Mouse (Mus musculus) liver, embryonic 16.5 days (tissue): Measurements from ENCODE around the gene Tor2a. TPM values are rescaled to one million over a fixed set of nuclear protein-coding genes. Genes with fewer than 3 reads are reported as not detected.

Source experiments
- ATAC-seq: fragments of 200-750 bp; cut with Nextera tagmentation; 2 replicates; pipeline ENCODE4 v1.8.0; 2017; ENCODE audit warnings: low read depth, mild to moderate bottlenecking, moderate number of reproducible peaks, moderate library complexity
- H3K27ac ChIP-seq: fragments of 300-500 bp; sonication (generic); 2 replicates; pipeline ENCODE4 v1.5.1; 2014; ENCODE audit warnings: mild to moderate bottlenecking, low read length
- H3K27me3 ChIP-seq: fragments of 300-500 bp; sonication (generic); 2 replicates; pipeline ENCODE4 v1.6.1; 2014; ENCODE audit warnings: low read depth, low read length, mixed read lengths; ENCODE audit not compliant: control insufficient read depth, insufficient read depth
- H3K36me3 ChIP-seq: fragments of 300-500 bp; sonication (generic); 2 replicates; pipeline ENCODE4 v1.6.1; 2014; ENCODE audit warnings: mild to moderate bottlenecking; ENCODE audit not compliant: control insufficient read depth, insufficient read depth
- H3K4me1 ChIP-seq: fragments of 300-500 bp; sonication (generic); 2 replicates; pipeline ENCODE4 v1.6.1; 2014; ENCODE audit warnings: low read depth, low read length, mixed read lengths; ENCODE audit not compliant: control insufficient read depth
- H3K4me2 ChIP-seq: fragments of 300-500 bp; sonication (generic); 2 replicates; pipeline ENCODE4 v1.6.1; 2014; ENCODE audit warnings: low read depth, low read length, mixed read lengths
- H3K4me3 ChIP-seq: fragments of 300-500 bp; sonication (generic); 2 replicates; pipeline ENCODE4 v1.5.1; 2014; ENCODE audit warnings: low read depth, mild to moderate bottlenecking, low read length
- H3K9ac ChIP-seq: fragments of 300-500 bp; sonication (generic); 2 replicates; pipeline ENCODE4 v1.6.1; 2014; ENCODE audit warnings: low read depth, low read length
- H3K9me3 ChIP-seq: fragments of 300-500 bp; sonication (generic); replicated peaks from 2 replicates; pipeline ENCODE4 v1.6.1; 2016; ENCODE audit warnings: low read length; ENCODE audit not compliant: control insufficient read depth
- whole genome bisulfite sequencing: fragments of 180-500 bp; shearing (Covaris S2); extraction: QIAGEN DNeasy Blood & Tissue Kit; methylation state at CpG from one replicate; pipeline ENCODE4 v1.1.7; 2014; ENCODE audit not compliant: insufficient replicate concordance; 5-methylcytosine and 5-hydroxymethylcytosine counted together
- polyA plus RNA-seq: library from polyadenylated mRNA; unstranded; fragments of >200 nt; fragmentation: Nextera tagmentation; extraction: Ambion mirVana; gene quantifications from 2 replicates; pipeline ENCODE4 v1.2.1, GENCODE M21; 2015

Gene Tor2a
- polyA plus RNA-seq, 1 experiment from 2014 or later: 26.1 TPM

DNA sequence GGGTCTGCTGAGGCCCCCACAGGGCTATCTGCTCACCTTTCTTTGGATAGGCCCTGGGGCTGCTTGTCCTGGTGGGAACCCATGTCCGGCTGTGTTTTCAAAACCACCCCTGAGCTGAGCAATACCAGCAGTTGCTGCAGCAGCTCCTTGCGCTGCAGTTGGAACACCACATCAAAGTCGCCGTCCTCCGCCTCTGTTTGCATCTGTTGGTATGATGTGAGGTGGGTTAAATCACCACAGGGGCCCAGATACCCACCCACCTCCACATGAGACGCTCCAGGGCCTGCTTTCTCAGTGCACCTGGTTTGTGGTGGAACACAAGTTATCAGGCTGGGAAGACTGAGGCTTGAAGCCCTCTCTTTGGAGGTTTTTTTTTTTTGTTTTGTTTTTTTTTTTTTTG lies 21.0 kb downstream of the Tor2a start:
- Histone ChIP-seq H3K36me3 (no peaks in the 10 kb centered on the region), H3K9ac (no peak overlapping the region), H3K27me3 (no peaks in the 10 kb centered on the region), H3K9me3 (no peaks in the 10 kb centered on the region), H3K4me2 (no peak overlapping the region), H3K4me1 (peaks cover 11% of the 10 kb centered on the region), H3K27ac (no peak overlapping the region), H3K4me3 (no peak overlapping the region)
- ATAC-seq: no peak
- 86% methylated on average over 6 of the region's 6 CpGs for WGBS

DNA sequence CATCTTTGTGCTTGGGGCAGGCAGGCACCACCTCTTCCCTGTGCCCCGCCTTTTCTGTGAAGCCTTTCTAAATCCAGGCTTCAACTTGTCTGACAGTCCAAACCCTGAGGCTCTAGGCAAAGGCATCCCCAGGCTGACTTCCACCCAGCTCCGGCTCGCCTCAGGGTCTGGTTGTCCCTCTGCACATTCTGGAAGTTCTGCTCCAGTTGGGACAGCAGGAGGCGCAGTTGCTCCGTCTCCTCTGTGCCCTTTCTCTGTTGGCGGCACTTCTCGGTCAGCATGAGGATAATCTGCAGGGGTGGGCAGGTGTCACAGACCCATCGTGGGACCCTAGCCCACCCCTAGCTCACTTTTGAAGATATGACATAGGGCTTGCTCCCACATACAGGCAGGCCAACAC lies 22.1 kb downstream of the Tor2a start:
- 25% methylated on average over 8 of the region's 8 CpGs for WGBS
- ATAC-seq: no peak
- H3K9me3 ChIP-seq: no peaks in the 10 kb centered on the region

DNA sequence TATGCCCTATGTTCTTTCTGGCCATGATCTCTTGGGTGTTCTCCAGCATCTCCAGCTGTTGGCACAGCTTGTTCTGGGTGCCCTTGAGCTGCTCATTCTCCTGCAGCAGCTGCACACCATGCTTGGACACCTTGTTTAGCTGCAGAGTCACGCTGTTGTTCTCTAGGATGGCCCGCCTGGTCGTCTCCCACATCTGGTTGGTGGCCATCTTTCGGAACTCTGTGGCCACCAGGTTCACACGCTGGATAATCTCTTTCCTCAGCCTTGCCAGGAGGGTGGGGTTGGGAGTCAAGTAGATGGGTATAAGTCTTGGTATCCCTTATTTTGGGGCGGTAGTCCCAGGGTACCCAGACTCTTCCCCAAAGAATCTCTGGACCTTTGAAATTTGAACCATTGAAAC lies 22.7 kb downstream of the Tor2a start:
- H3K27ac ChIP-seq: no peak overlapping the region
- WGBS: 67% methylated on average over 6 of the region's 6 CpGs
- ATAC-seq: no peak
- no peak overlapping the region for H3K9ac ChIP-seq
- H3K9me3 ChIP-seq: no peaks in the 10 kb centered on the region
- H3K4me3 ChIP-seq: no peak overlapping the region
- H3K36me3 ChIP-seq: no peaks in the 10 kb centered on the region
- no peak overlapping the region for H3K4me2 ChIP-seq
- no peaks in the 10 kb centered on the region for H3K27me3 ChIP-seq
- peaks cover 11% of the 10 kb centered on the region for H3K4me1 ChIP-seq

More for the DNA sequence above, 22.1 kb downstream of the Tor2a start:
- Histone ChIP-seq H3K4me3 (no peak overlapping the region), H3K27me3 (no peaks in the 10 kb centered on the region), H3K4me1 (peaks cover 11% of the 10 kb centered on the region), H3K27ac (no peak overlapping the region), H3K9ac (no peak overlapping the region), H3K4me2 (no peak overlapping the region), H3K36me3 (no peaks in the 10 kb centered on the region)

DNA sequence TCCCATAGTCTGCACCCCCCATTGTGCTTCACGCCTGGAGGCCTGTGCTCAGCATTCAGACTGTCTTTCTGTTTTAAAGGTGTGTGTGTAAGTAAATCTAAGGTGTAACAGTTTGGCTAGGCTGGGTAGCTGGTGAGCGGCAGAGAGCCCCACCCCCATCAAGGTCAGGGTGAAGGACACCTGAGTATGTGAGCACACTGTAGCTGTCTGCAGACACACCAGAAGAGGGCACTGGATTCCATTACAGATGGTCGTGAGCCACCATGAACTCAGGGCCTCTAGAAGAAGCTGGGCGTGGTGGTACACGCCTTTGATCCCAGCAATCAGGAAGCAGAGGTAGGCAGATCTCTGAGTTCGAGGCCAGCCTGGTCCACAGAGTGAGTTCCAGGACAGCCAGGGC lies 24.7 kb downstream of the Tor2a start:
- no peaks in the 10 kb centered on the region for H3K9me3 ChIP-seq
- no peak overlapping the region for H3K4me2 ChIP-seq
- no peaks in the 10 kb centered on the region for H3K27me3 ChIP-seq
- WGBS: 41% methylated on average over 6 of the region's 6 CpGs
- no peak overlapping the region for H3K9ac ChIP-seq
- H3K36me3 ChIP-seq: no peaks in the 10 kb centered on the region
- no peaks in the 10 kb centered on the region for H3K4me1 ChIP-seq
- H3K4me3 ChIP-seq: no peak overlapping the region
- ATAC-seq: no peak
- H3K27ac ChIP-seq: no peak overlapping the region

DNA sequence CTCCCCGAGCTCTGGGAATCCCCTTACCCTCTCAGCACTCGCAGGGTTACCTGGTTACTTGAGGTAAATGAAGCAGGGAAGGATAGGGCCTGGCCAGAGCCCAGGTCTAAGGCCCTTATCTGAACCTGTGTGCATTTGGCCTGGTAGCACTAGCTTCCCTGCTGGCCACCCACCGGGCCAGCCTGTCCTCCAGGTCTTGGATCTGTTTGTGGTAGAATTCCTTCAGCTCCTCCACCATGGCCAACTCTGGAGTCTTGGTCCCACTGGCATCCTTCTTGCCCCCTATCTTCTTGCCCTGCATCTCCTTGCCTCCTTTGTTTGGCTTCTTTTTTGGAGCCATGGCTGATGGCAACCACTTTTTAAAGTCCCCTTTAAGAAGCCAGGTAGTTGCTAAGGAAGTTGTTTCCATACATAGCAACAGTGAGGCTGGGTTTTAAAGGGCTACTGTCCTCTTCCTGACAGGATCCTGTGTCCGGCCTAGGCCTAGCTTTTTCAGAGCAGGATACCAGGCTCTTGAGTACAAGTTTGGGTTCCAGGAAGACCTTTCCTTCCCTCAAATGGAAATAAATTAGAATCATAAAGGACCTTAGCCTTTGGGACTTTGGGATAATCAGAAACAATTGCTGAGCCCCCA lies 27.1 kb downstream of the Tor2a start, which contains the start of gene Cfap157:
Gene Cfap157, minus strand, starts transcription at position 381 of the 634 bp plus-strand sequence.
- H3K27me3 ChIP-seq: no peaks in the 10 kb centered on the region
- no peak within 1 kb of the TSS for H3K4me2 ChIP-seq
- H3K4me1 ChIP-seq: no peaks in the 10 kb centered on the region
- H3K9me3 ChIP-seq: no peaks in the 10 kb centered on the region
- H3K4me3 ChIP-seq: no peak within 1 kb of the TSS
- H3K9ac ChIP-seq: no peak within 1 kb of the TSS
- ATAC-seq: no peak
- 42% methylated on average over 4 of the region's 4 CpGs for WGBS
- H3K27ac ChIP-seq: no peak within 1 kb of the TSS
- no peaks in the 10 kb centered on the region for H3K36me3 ChIP-seq

DNA sequence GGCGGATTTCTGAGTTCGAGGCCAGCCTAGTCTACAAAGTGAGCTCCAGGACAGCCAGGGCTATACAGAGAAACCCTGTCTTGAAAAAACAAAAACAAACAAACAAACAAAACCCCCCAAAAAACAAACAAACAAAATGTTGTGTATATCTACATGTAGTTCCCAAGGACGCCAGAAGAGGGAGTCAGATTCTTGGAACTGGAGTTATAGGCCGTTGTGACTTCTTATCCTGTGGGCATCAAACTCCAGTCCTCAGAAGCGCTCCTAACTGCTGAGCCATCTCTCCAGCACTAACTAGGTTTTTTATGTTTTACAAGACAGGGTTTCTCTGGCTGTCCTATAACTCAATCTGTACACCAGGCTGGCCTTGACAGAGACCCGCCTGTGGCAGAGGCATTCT lies 30.1 kb downstream of the Tor2a start:
- ATAC-seq: no peak
- Histone ChIP-seq H3K9ac (no peak overlapping the region), H3K27me3 (no peaks in the 10 kb centered on the region), H3K9me3 (no peaks in the 10 kb centered on the region), H3K4me2 (no peak overlapping the region), H3K36me3 (no peaks in the 10 kb centered on the region), H3K4me3 (no peak overlapping the region), H3K4me1 (no peaks in the 10 kb centered on the region), H3K27ac (no peak overlapping the region)
- 50% methylated on average over 6 of the region's 6 CpGs for WGBS

DNA sequence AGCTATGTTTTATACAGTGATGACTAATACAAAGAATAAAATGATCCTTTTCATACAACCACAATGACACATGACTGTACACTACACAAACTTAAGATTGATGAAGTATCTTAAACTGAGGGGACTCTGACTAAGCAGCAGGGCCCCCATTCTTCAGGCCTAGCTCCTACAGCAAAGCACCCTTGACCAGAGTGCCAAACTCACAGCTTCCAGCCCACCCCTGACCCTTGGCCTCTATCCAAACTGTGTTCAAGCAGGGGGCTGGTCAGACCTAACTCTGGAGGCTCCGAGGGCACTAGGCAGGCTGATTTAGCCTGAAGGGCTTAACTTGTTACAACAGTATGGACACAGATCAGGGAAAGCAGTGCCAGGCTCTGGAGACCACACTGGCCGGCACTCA lies 31.5 kb downstream of the Tor2a start:
- Histone ChIP-seq H3K27ac (no peak overlapping the region), H3K27me3 (no peaks in the 10 kb centered on the region), H3K4me3 (no peak overlapping the region), H3K4me2 (no peak overlapping the region), H3K4me1 (no peaks in the 10 kb centered on the region), H3K9ac (no peak overlapping the region), H3K9me3 (no peaks in the 10 kb centered on the region), H3K36me3 (no peaks in the 10 kb centered on the region)
- 58% methylated on average over 2 of the region's 2 CpGs for whole genome bisulfite sequencing
- ATAC-seq: no peak; the same call in 1 of the 2 replicates

DNA sequence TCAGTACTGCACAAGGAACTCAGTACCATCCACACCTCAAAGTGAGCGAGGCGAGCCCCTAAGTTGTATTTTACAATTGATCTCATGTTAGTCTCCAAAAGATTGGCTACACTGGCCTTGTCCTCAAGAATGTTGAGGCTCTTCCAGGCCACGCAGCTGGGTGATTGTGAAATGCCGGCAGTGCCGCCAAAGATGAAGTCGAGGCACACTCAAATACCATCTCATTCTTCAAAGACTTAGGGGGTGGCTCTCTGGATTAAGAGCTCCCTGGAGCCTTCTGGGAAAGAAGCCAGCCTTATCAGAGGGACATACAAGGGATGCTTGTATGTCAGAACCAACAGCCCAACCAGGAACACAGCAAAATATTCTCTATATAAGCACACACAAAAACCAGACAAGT lies 34.3 kb downstream of the Tor2a start:
- H3K4me2 ChIP-seq: no peak overlapping the region
- WGBS: 72% methylated on average over 6 of the region's 6 CpGs
- no peak overlapping the region for H3K4me3 ChIP-seq
- no peak for ATAC-seq
- no peaks in the 10 kb centered on the region for H3K9me3 ChIP-seq
- H3K27me3 ChIP-seq: no peaks in the 10 kb centered on the region
- no peak overlapping the region for H3K27ac ChIP-seq
- no peak overlapping the region for H3K9ac ChIP-seq
- H3K4me1 ChIP-seq: no peaks in the 10 kb centered on the region
- no peaks in the 10 kb centered on the region for H3K36me3 ChIP-seq

DNA sequence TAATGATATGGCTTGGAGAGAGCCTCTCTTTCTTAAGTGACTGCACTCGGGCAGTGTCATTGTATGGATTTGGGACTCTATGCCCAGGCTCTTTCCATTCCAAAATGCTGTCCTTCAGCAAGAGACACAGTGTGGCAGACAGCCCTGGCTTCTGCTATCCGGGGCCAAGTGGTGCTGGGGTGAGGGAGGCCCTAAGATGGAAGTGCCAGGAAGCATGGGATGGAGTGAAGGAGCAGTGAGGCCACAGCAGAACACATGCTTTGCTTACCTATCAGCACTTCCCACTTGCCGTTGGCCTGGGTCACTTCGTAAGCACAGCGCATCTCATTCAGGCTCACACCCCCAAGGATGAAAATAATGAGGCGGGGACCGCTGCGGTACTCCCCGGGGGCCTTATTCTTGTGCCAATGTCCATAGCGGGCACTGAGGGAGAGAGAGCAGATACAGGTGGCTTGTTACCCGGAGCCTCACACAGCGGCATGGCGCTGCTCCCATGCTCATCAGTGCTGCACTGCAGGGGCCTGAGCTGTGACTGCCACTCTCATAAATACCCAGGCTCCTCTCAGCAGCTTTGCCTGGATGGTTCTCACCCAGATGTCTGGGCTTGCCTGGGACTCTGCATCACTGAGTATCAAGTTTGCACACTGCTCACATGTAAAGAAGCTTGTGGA lies 38.8 kb downstream of the Tor2a start:
- WGBS: 82% methylated on average over 13 of the region's 13 CpGs

More for the DNA sequence above, 38.8 kb downstream of the Tor2a start:
- Histone ChIP-seq H3K9ac (no peak overlapping the region), H3K4me3 (no peak overlapping the region), H3K27ac (no peak overlapping the region), H3K4me2 (no peak overlapping the region), H3K27me3 (no peaks in the 10 kb centered on the region), H3K4me1 (no peaks in the 10 kb centered on the region), H3K36me3 (no peaks in the 10 kb centered on the region), H3K9me3 (no peaks in the 10 kb centered on the region)
- ATAC-seq: no peak
